Mouse (Mus musculus) brain, embryonic 14.5 days (tissue): ENCODE measurements at regions not wholly inside any gene's neighbourhood (a gene's known extent, or its start where the extent isn't known, plus 50 kb on each side); places are given as distances from the start of the nearest gene placed in this dataset.

Source experiments
- DNase-seq: peaks from one replicate; pipeline ENCODE4 v3.0.0-alpha.2; 2011; ENCODE audit warnings: low read depth
- CTCF ChIP-seq: fragments of 200-500 bp; IDR thresholded peaks from 2 replicates; pipeline ENCODE4 v1.5.1; 2012; ENCODE audit warnings: inconsistent platforms, mild to moderate bottlenecking, moderate library complexity, borderline replicate concordance; ENCODE audit not compliant: insufficient read depth, insufficient read length; ENCODE audit errors: extremely low read depth
- POLR2A ChIP-seq: fragments of 200-500 bp; IDR thresholded peaks from 2 replicates; pipeline ENCODE4 v1.6.1; 2012; ENCODE audit warnings: mild to moderate bottlenecking, inconsistent platforms, borderline replicate concordance; ENCODE audit not compliant: poor library complexity, insufficient read depth, insufficient read length, severe bottlenecking; ENCODE audit errors: extremely low read depth

- TF ChIP-seq POLR2A (no peak), CTCF (no peak)
- DNase-seq, result peak; percentile 28
Observed at GRCm38 (mm10) chr3:10697698-10698452, 362.4 kb upstream of the Gm38303 start.

GRCm38 (mm10) chr3:10685501-10685951, 350.0 kb upstream of the Gm38303 start:
- DNase-seq, result peak; percentile 88
- TF ChIP-seq CTCF (no peak), POLR2A (no peak)

GRCm38 (mm10) chr3:10684885-10685500, 349.5 kb upstream of the Gm38303 start:
- DNase-seq, result peak; percentile 94
- TF ChIP-seq CTCF, result peak; percentile 81
- TF ChIP-seq POLR2A, result no peak

GRCm38 (mm10) chr3:10681938-10682337, 346.5 kb upstream of the Gm38303 start:
- TF ChIP-seq POLR2A (no peak), CTCF (no peak)
- DNase-seq, result peak; percentile 44

GRCm38 (mm10) chr3:10647975-10648511, 312.6 kb upstream of the Gm38303 start:
- TF ChIP-seq CTCF, result no peak
- TF ChIP-seq POLR2A, result no peak
- no peak for DNase-seq
